Mouse (Mus musculus): ENCODE measurements at regions not wholly inside any gene's neighbourhood (a gene's known extent, or its start where the extent isn't known, plus 50 kb on each side); places are given as distances from the start of the nearest gene placed in this dataset.

- TF ChIP-seq POLR2A (IDR thresholded peaks at IDR 0.05; ENCODE audit: insufficient read depth, low read depth, low read length), result no peak
- TF ChIP-seq CTCF (IDR thresholded peaks at IDR 0.05; ENCODE audit: insufficient read depth, low read depth, low read length), result no peak
Measured at GRCm38 (mm10) chr12:82104211-82104610, 64.9 kb upstream of the Sipa1l1 start.
